Mouse (Mus musculus) G1E (cell line): ENCODE data around the gene Luzp1.

Experiments
- CTCF ChIP-seq: IDR thresholded peaks from 2 replicates; pipeline ENCODE4 v1.5.1; 2012; ENCODE audit warnings: low read depth, low read length, inconsistent platforms, mixed read lengths
- GATA1 ChIP-seq: IDR thresholded peaks from 2 replicates; pipeline ENCODE4 v1.6.1; 2012; ENCODE audit warnings: borderline replicate concordance, low read length, inconsistent platforms, mixed read lengths
- GATA2 ChIP-seq: IDR thresholded peaks from 2 replicates; pipeline ENCODE4 v1.6.1; 2012; ENCODE audit warnings: low read depth, low read length, inconsistent platforms, borderline replicate concordance
- POLR2AphosphoS5 ChIP-seq: IDR thresholded peaks from 2 replicates; pipeline ENCODE4 v1.6.1; 2012; ENCODE audit warnings: low read depth, low read length, inconsistent platforms; ENCODE audit not compliant: insufficient replicate concordance
- TAL1 ChIP-seq: conservative IDR thresholded peaks from 2 replicates; pipeline ENCODE4 v1.6.1; 2012; ENCODE audit warnings: low read depth, low read length, inconsistent platforms, mixed read lengths

- TF ChIP-seq CTCF (no peak), GATA1 (no peak), POLR2AphosphoS5 (no peak), TAL1 (no peak), GATA2 (no peak)
Observed at GRCm38 (mm10) chr4:136547721-136548120, 78.2 kb downstream of the Luzp1 start.
